Mouse (Mus musculus) frontal cortex, postnatal 25 days (tissue): ENCODE results near the gene Bcl3.

ENCODE experiments used
- DNase-seq, 2 experiments: peaks; one replicate each; pipeline ENCODE4 v3.0.0; 2022; ENCODE audit warnings: low spot score in 2 of 2

Bcl3 gene

DNA sequence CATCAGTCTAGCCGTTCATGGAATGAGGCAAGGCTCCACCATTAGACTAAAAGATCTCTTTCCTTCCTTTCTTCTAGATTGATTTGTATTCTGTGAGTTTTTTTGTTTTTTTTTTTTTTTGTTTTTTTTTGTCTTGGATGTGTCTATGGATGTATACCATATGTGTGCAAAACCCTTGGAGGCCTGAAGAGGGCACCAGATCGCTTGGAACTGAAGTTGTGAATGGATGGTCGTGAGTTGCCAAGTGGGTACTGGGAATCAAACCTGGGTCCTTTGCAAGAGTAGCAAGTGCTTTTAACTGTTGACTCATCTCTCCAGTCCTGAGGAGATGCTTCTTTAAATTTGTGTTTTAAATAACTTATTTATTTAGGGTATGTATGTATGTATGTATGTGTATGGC, 11.5 kb upstream of the Bcl3 start:
- no peak for DNase-seq

DNA sequence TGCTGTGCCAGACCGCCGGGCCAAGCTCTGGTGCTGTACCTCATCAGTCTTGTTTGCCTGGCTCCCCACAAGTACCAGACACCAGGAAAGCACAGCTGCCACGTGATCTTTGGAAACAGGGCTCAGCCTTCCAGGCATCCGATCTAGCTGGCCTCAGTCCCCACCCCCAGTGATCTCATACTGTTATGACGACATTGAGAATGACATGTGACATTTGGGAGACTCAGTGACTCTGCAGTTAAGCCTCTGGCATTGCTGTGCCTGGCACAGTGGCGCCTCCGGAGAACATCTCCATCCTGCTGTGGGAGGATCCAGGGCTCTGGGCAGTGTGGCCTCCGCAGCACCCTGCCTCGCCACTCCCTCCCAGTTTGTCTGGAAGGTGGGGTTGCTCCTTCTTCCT, 9.3 kb upstream of the Bcl3 start:
- no peak for DNase-seq

DNA sequence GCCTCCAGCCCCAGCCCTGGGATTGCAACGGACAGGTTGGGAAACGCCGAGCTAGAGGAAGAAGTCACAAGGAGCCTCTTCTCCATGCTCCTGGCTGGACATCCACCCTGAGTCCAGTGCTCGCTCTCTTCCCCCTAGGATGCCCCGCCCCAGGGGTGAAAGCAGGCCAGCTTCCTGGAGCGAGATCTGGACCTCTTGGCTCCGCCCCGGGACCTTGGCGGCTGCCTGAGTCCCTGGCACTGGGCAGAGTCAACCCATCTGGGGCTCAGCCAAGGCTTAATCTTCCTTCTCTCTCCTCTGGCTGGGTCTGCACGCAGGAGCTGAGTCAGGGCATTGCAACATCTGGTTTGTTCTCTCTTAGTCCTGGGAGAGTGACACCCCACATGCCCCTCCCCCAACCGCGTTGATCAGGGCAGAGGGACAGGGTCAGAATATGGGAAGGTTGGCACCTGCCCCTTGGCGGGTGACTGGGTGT, 8.1 kb upstream of the Bcl3 start:
- DNase-seq = no peak

DNA sequence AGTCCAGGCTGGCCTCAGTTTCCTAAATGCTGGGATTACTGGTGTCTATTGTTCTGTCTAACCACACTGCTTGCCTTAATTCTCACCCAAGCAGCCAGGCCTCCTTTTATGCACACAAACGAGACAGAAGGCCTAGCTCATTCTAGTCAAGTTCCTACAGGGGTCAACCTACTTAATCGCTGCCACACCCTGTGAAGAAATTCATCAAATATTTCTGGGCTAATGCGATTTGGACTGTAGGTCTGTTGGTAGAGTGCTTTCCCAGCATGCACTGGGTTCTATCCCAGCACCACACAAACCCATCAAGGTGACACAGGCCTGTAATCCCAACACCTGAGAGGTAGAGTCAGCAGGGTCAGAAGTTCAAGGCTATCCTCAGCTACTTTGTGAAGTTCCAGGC, 7.1 kb upstream of the Bcl3 start:
- DNase-seq = no peak

DNA sequence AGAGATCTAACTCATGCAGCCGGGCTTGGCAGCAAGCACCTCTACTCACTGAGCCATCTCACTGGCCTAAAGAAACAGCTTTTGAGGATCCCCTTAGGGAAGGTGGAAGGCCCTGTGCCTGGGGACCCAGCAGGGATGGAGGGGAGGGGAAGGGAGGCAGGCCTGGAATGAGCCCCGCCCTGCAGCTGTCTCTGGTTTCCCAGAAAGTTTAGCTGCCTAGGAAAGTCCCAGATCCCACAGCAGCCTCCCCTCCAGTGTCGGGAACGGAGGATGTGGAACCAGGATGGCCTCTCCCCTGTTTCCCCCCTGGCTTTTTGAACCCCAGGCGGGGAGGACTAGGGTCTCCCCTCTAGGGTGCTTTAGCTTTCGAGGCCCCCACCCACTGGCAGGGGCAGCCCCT, 4.2 kb upstream of the Bcl3 start:
- no peak for DNase-seq

DNA sequence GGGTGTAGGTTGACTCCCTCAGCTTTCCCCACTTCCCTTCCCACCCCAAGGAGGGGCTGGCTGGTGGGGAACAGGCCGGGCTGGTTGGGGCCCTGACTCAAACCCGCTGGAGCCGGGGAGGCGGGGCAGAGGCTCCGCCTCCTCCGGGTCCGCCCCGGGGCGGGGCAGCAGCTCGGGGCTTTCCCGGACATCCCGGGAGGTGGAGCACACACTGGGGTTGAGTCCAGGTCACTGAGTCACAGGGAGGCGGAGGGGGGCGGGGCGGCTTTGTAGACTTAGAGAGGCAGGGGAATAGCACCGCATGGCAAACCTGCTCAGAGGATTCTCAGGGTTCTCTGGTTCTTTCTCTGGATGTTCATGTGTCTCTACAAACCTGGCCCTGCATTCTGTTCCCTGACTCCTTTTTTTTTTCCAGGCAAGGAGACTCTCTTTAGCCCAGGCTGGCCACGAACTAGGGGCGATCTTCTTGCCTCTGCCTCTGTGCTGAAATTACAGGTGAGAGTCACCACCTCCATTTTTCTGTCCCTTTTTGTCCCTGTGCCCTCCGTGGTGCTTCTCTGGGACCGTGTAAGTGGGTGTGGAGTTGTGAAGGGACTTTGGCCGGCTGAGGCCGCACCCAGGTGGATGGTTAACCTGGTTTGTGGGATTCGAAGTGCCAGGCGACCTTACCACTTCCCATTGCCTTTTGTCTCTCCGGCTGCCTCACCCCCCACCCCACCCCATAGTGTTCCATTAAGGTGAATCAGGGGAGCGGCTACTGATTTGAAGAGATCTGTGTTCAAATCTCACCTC, 1.8 kb upstream of the Bcl3 start:
- no peak for DNase-seq

DNA sequence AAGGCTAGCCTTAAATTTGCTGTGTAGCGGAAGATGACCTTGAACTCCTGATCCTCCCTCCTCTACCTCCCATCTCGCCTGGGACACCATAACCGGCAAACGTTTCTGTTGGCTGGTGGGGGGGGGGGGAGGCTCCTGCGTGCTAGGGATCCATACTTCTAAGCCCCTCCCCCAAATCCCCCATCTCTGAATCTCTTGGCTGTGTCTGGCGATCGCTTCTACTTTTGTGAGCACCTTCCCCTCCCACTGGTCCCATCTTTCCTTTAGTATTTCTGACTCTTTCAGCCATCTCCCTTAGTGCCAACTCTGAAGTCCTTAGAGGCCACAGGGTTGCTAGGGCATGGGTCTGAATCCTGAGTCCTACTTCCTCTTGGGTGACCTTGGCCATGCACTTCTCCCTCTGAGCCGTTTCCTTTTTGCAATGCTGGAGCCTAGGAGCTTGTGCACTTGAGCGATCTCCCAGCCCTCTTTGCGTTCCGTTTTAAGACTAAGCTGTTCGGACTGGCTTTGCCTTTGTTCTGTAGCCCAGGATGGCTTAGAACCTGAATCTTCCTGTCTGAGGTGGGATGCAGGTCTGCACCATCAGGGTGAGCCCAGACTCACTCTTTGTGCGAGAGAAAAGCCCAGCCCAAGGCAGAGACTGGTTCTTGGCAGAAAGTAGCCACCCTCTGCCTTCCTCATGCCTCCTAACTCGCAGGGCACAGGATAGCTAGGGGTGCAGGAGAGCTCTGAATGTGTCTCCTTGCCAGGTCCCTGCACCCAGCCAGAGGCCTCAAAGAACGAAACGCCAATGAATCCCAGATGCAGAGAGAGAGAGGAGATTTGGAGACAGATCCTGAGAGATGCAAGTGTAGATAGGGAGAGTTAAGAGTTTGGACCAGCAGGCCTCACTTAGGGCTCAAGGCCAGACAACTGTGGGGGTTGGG, 949 bp upstream of the Bcl3 start:
- DNase-seq = no peak

DNA sequence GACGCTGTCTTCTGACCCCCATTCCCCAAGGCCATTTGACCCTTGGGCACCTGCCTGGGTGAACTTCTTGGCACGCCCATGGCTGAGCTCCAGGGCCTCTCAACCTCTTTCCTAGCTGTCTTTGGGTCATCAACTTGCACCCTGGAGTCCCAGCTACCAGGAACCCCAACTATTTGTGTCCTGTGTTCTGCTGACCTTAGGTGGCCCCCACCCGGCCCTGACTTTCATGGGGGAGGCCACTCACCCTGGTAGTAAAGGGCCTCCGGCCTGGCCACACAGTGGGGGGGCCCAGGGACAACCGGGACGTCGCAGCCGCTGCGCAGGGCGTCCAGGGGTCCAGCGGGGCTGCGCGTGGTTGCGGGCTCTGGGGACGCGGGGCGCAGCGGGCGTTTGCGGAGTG, 377 bp downstream of the Bcl3 start:
- DNase-seq = no peak

DNA sequence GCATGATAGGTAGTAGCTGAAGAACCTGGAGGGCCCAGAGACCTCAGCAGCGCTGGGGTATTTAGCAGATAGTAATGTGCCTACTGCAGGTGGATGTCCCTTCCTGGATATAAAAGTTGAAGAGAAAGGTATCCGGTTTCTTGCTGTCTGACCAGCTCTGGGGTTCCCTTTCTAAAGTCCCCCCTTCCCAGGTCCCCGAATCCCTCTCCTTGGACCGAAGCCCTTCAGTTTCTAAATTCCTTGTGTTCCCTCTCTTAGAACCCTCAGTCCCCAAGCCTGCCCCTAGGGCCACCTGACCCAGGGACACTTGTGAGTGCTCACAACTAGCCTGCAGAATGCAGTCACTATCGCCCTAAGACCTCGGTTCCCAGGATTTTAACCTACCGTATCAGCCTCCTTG, 937 bp downstream of the Bcl3 start:
- no peak for DNase-seq

DNA sequence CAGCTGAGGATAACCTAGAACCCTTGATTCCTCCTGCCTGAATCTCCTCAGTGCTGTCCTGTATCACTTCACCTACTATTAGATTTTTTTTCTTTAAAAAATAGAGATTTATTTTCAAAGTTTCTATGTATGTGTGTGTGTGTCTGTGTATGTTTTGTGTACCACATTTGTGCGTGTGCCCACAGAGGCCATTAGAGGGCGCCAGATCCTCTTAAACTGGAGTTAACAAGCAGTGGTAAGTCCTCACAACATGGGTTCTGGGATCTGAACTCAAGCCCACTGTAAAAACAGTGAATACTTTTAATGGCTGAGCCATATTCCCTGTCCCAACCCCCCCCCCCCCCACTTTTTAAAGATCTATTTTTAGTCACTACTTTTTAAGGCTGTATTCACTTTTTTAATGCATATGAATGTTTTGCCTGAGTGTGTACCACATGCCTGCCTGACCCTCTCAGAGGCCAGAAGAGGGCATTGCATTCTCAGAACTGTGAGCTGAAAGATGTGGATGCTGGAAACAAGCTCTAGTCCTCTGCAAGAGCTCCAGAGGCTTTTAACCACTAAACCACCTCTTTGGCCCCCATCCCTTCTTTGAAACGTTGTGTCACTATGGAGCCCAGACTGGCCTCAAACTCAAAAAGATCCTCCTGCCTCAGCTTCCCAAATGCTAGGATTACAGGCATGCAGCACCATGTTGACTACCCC, 2.1 kb downstream of the Bcl3 start:
- no peak for DNase-seq

DNA sequence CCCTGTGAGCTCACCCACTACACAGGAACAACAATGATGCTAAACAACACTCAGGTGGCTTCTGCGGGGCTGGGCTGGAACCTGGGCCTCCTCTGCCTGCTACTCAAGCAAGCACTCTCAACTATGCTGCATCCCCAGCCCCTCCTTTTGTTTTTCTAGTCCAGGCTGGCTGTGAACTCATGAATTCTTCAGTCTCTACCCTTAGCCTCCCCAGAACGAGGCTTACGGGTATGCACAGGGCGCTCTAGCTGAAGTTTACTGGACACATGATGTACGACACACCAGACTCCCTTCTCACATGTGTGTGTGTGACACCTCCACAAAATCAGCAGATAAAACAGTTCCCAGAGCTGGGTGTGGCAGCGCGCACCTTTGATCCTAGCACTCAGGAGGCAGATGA, 3.7 kb downstream of the Bcl3 start:
- no peak for DNase-seq

DNA sequence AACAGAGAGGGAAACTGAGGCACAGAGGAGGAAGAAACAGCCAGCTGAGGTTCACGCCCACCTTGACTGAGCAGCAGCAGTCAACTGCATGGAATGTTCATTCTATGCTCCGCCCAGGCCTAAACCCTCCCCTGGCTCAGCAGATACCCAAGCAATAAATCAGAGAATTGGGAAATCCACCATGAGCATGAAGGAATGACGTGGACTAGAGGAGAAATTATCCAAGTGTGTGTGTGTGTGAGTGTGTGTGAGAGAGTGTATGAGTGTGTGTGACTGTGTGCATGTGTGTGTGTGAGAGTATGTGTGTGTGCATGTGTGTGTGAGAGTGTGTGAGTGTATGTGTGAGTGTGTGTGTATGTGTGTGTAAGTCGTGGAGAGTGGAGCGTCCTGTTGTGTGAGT, 4.1 kb downstream of the Bcl3 start:
- DNase-seq = no peak

DNA sequence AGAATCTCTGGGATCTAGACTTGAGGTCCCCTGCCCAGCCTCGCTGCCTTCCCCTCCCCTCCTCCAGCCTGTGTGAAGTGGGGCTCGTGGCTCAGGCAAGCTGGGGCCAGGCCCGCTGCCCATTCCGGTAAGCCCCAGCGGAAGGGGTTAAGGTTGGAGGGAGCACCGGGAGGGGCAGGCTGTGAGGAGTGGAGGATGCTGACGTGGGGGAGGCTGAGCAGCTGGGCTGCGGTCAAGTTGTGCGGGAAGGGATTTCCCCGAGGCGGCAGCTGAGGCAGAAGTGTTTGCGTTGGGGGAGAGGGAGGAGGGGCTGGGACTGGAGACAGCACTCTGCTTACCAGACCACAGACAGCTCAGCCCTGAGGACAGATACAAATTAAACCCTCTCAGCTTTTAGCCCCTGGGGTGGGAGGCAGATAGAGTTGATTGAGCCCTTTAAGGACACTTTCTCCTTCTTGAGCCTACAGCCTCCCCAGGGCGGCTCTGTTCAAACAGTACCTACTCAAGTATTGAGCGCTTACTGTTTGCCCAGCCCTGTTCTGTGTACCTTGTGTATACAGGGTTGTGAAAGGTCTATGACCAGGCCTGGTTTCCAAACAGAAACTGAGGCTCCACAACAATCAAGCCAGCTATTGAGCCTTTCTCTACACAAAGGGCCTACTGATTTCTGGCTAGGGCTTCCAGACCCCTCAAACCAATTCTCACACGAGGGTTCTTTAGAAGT, 5.0 kb downstream of the Bcl3 start:
- no peak for DNase-seq

DNA sequence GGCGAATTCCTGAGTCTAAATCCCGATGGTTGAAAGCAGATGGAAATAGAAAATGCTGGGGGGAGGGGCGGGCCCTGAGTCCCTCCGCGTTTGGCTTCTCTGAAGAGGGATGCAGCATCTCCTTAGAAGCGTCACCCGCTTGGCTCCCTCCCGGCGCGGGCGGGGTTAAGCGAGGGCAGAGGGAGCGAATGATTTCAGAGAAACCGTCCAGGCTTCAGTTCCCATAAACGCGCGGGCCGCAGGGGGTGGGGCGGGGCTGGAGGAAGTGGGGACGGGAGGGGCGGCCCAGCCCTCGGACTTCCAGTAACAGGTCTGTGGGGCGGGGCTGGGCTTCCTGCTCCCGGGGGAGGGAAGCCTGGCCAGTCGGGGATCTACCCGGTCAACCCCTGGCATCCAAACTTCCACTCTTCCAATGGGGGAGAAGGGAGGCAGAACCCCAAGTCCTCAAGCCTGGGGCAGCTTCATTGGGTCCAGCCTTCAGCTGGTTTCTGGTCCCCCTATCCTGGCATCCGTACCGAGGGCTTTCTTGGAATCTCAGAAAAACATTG, 6.3 kb downstream of the Bcl3 start:
- DNase-seq = peak in 1 of 2 experiments; percentile 17

DNA sequence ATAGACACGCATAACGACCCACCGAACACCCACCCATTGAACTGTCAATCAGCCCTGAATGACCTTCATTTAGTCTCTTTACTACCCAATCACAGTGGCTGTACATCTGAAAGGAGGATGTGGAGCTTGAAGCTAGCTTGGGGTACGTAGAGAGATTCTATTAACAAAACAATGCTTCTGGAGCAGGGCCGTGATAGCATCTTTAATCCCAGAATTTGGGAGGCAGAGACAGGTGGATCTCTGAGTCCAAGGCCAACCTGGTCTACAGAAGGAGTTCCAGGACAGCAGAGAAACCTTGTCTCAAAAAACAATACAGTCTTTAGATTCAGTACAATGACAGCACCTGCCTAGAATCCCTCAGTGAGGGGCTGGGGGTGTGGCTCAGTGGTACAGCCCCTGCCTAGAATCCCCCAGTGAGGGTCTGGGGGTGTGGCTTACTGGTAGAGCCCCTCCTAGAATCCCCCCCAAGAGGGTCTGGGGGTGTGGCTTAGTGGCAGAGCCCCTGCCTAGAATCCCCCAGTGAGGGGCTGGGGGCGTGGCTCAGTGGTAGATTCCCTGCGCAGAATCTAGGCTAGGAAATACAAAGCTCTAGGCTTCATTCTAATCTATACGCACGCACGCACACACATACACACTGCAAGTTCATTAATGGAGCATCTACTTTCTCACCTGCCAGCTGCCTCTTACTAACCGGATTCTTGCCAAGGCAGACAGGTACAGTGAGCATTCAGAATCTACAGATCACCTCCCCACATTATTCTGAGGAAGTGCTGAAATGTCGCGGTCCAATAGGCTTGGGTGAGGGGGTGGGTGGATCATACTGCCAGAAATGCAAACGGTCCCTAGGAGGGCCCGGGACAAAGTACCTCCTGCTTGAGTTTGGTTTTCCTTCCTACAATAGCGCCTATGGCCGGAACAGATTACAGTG, 7.0 kb downstream of the Bcl3 start:
- no peak for DNase-seq

DNA sequence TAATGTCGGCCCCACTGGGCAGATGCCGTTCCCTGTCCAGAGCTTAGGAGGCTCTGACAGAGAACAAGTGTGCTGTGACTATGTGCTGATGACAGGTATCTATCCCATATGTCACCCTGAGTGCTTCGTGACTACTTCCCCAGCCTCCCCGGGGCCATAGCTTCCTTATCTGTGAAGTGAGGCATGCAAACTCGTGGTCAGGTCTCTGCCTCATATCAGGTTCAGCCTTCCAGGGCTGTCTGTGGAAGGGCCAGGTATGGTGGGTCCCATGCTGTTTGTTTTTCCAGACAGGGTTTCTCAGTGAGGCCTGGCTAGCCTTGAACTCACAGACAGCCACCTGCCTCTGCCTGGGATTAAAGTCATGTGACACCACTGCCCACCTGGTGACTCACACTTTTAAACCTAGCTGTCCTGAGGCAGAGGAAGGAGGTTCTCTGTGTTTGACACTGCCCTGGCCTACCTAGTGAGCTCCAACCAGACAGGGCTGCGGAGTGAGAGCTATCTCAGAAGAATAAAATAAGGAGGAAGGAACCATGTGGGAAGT, 8.9 kb downstream of the Bcl3 start:
- DNase-seq = no peak

DNA sequence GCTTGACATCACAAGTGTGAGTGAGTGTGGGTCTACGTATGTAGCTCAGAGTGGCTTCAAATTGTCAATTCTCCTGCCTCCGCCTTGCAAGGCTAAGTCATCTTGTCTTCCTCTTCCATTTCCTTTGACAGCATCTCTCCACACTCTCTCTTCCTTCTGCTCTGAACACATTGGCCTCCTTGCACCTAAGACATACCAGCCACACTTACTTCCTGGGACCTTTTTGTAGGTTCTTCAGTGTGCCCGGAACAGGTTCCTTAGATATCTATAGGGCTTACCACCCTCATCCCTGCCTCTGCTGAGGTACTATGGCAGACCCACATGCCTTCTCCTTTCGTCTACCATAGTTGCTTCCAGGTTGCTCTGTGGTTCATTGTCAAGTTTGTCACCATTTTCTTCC, 9.4 kb downstream of the Bcl3 start:
- DNase-seq = no peak

DNA sequence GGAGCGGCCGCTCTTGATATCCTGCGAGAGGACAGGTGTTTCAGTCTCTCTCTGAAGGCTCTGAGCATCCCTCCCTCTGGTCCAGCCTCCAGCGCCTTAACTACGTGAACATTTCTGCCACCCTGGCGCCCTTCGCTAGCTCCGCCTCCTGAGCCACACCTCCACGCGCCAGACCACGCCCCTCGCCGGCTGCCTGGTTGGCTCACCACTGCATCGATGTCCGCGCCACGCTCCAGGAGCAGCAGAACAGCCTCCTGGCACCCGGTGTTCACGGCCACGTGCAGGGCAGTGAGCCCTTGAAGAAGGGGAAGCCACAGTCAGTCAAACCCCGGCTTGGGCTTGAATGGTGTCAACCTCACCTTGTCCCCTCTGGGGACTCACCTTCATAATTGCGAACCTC, 11.5 kb downstream of the Bcl3 start:
- no peak for DNase-seq

DNA sequence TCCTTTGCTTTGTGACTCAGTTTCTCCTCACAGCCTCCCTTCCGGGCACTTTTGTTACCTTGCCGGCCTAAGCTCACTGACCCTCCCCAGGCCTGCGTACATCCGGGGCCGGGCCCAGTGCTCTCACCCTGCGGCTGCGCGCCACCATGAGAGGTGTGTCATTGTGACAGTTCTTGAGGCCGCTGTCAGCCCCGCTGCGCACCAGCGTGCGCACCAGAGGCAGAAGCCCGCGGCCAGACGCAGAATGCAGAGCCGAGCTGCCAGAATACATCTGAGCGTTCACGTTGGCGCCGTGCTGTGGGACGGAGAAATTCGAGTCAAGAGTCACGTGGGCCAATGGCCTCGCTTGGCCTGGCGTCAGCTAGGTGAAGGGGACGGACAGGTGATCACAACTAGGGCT, 13.2 kb downstream of the Bcl3 start:
- no peak for DNase-seq

DNA sequence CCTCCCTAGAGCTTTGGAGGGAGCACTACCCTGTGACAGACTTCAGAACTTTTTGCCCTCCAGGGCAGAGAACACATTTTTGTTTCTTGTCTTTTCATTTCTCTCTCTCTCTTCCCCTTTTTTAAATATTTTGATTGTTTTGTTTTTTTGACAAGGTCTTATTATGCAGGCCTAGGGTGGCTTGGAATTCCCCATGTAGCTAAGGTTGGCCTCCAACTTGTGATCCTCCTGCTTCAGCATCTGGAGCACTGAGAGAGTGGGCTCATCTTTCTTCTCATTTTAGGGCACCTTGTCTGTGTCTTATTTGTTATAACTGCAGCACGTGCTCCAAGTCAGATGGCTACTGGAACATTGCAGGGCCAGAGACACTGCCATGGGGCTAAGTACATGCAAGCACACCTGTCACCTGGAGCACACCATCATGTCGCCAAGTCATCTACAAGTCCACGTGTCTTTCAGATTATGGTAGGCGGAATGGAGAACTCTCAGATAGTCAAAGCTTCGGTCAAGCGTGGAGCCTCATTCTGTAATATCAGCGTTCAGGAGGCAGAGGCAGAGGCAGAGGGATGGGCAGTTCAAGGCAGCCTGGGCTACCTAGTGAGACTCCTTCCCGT, 16.1 kb downstream of the Bcl3 start:
- DNase-seq = no peak
